Mouse (Mus musculus) forebrain, embryonic 13.5 days (tissue): ENCODE results near the gene Rfx8. TPM values are rescaled to one million over a fixed set of nuclear protein-coding genes. Genes with fewer than 3 reads are reported as not detected.

ENCODE experiments used
- ATAC-seq: fragments of 200-750 bp; cut with Nextera tagmentation; 2 replicates; pipeline ENCODE4 v1.8.0; 2017
- H3K27ac ChIP-seq: fragments of 300-500 bp; sonication (generic); 2 replicates; pipeline ENCODE4 v1.5.1; 2015; ENCODE audit warnings: inconsistent platforms, mild to moderate bottlenecking, moderate library complexity
- H3K27me3 ChIP-seq: fragments of 300-500 bp; sonication (generic); 2 replicates; pipeline ENCODE4 v1.6.1; 2015; ENCODE audit warnings: mild to moderate bottlenecking, inconsistent platforms
- H3K36me3 ChIP-seq: fragments of 300-500 bp; sonication (generic); 2 replicates; pipeline ENCODE4 v1.6.1; 2015; ENCODE audit warnings: mild to moderate bottlenecking, inconsistent platforms; ENCODE audit not compliant: poor library complexity, severe bottlenecking
- H3K4me1 ChIP-seq: fragments of 300-500 bp; sonication (generic); 2 replicates; pipeline ENCODE4 v1.6.1; 2015; ENCODE audit warnings: inconsistent platforms
- H3K4me2 ChIP-seq: fragments of 300-500 bp; sonication (generic); 2 replicates; pipeline ENCODE4 v1.6.1; 2015; ENCODE audit warnings: inconsistent platforms, mild to moderate bottlenecking, moderate library complexity
- H3K4me3 ChIP-seq: fragments of 300-500 bp; sonication (generic); 2 replicates; pipeline ENCODE4 v1.5.1; 2015; ENCODE audit warnings: mild to moderate bottlenecking, inconsistent platforms
- H3K9ac ChIP-seq: fragments of 300-500 bp; sonication (generic); 2 replicates; pipeline ENCODE4 v1.6.1; 2015; ENCODE audit warnings: mild to moderate bottlenecking, inconsistent platforms
- H3K9me3 ChIP-seq: fragments of 300-500 bp; sonication (generic); replicated peaks from 2 replicates; pipeline ENCODE4 v1.6.1; 2016; ENCODE audit warnings: inconsistent platforms
- WGBS: fragments of 180-500 bp; shearing (Covaris S2); methylation state at CpG from one replicate; pipeline ENCODE4 v1.1.7; 2015; 5-methylcytosine and 5-hydroxymethylcytosine counted together
- polyA plus RNA-seq: library from polyadenylated mRNA; unstranded; fragments of >200 nt; fragmentation: Nextera tagmentation; extraction: Ambion mirVana; gene quantifications from 2 replicates; pipeline ENCODE4 v1.2.1, GENCODE M21; 2015

Gene Rfx8
- polyA plus RNA-seq, 1 experiment from 2014 or later: 0.18 TPM

- H3K9ac ChIP-seq: no peak overlapping the region
- H3K36me3 ChIP-seq: no peaks in the 10 kb centered on the region
- no peaks in the 10 kb centered on the region for H3K9me3 ChIP-seq
- no peaks in the 10 kb centered on the region for H3K27me3 ChIP-seq
- no peak overlapping the region for H3K4me3 ChIP-seq
- H3K27ac ChIP-seq: no peak overlapping the region
- WGBS: 84% methylated on average over 13 of the region's 13 CpGs
- no peak overlapping the region for H3K4me2 ChIP-seq
- peaks cover 6% of the 10 kb centered on the region; the same call in 1 of the 2 replicates for H3K4me1 ChIP-seq
- no peak for ATAC-seq
Measured at GRCm38 (mm10) chr1:39754224-39754957, 33.6 kb upstream of the Rfx8 start.

- Histone ChIP-seq H3K4me3 (no peak overlapping the region), H3K9me3 (no peaks in the 10 kb centered on the region), H3K4me2 (no peak overlapping the region), H3K9ac (no peak overlapping the region), H3K4me1 (peaks cover 11% of the 10 kb centered on the region; the same call in 1 of the 2 replicates), H3K27me3 (no peaks in the 10 kb centered on the region), H3K36me3 (no peaks in the 10 kb centered on the region), H3K27ac (no peak overlapping the region)
- ATAC-seq: no peak
- 93% methylated on average over 6 of the region's 6 CpGs for WGBS
Measured at GRCm38 (mm10) chr1:39751537-39751936, 30.7 kb upstream of the Rfx8 start.

- no peak overlapping the region for H3K9ac ChIP-seq
- peak; percentile 67; the same call in 1 of the 2 replicates for ATAC-seq
- peaks cover 16% of the 10 kb centered on the region for H3K4me1 ChIP-seq
- H3K9me3 ChIP-seq: no peaks in the 10 kb centered on the region
- H3K4me2 ChIP-seq: no peak overlapping the region
- no peak overlapping the region for H3K4me3 ChIP-seq
- 17% methylated on average over 3 of the region's 3 CpGs for WGBS
- H3K27me3 ChIP-seq: no peaks in the 10 kb centered on the region
- no peaks in the 10 kb centered on the region for H3K36me3 ChIP-seq
- no peak overlapping the region for H3K27ac ChIP-seq
Measured at GRCm38 (mm10) chr1:39749664-39750063, 28.9 kb upstream of the Rfx8 start.

GRCm38 (mm10) chr1:39749214-39749613 is 28.4 kb upstream of the Rfx8 start:
- Histone ChIP-seq H3K4me1 (peaks cover 16% of the 10 kb centered on the region), H3K4me2 (no peak overlapping the region), H3K27ac (no peak overlapping the region), H3K27me3 (no peaks in the 10 kb centered on the region), H3K36me3 (no peaks in the 10 kb centered on the region), H3K4me3 (no peak overlapping the region), H3K9me3 (no peaks in the 10 kb centered on the region), H3K9ac (no peak overlapping the region)
- no peak for ATAC-seq
- 74% methylated on average over 1 of the region's 1 CpGs for WGBS

- H3K9me3 ChIP-seq: no peaks in the 10 kb centered on the region
- no peak overlapping the region for H3K4me2 ChIP-seq
- H3K27ac ChIP-seq: no peak overlapping the region
- H3K27me3 ChIP-seq: no peaks in the 10 kb centered on the region
- H3K9ac ChIP-seq: no peak overlapping the region
- ATAC-seq: no peak
- no peaks in the 10 kb centered on the region for H3K36me3 ChIP-seq
- no peak overlapping the region for H3K4me3 ChIP-seq
- H3K4me1 ChIP-seq: peaks cover 16% of the 10 kb centered on the region
- WGBS: 82% methylated on average over 6 of the region's 6 CpGs
Measured at GRCm38 (mm10) chr1:39748666-39749065, 27.9 kb upstream of the Rfx8 start.

GRCm38 (mm10) chr1:39746464-39746863 is 25.7 kb upstream of the Rfx8 start:
- Histone ChIP-seq H3K36me3 (no peaks in the 10 kb centered on the region), H3K27ac (no peak overlapping the region), H3K4me2 (no peak overlapping the region), H3K27me3 (no peaks in the 10 kb centered on the region), H3K9me3 (no peaks in the 10 kb centered on the region), H3K4me1 (peaks cover 16% of the 10 kb centered on the region), H3K4me3 (no peak overlapping the region), H3K9ac (no peak overlapping the region)
- ATAC-seq: no peak
- WGBS: 27% methylated on average over 7 of the region's 7 CpGs

GRCm38 (mm10) chr1:39740948-39741347 is 20.2 kb upstream of the Rfx8 start:
- H3K27me3 ChIP-seq: no peaks in the 10 kb centered on the region
- H3K4me2 ChIP-seq: no peak overlapping the region
- no peak for ATAC-seq
- 44% methylated on average over 7 of the region's 7 CpGs for WGBS
- no peak overlapping the region for H3K9ac ChIP-seq
- no peak overlapping the region for H3K4me3 ChIP-seq
- no peaks in the 10 kb centered on the region for H3K36me3 ChIP-seq
- no peaks in the 10 kb centered on the region for H3K9me3 ChIP-seq
- H3K4me1 ChIP-seq: 0 out of 2 replicates have a peak, but pooled peaks cover 6% of the 10 kb centered on the region
- no peak overlapping the region for H3K27ac ChIP-seq

- Histone ChIP-seq H3K27me3 (no peaks in the 10 kb centered on the region), H3K9ac (no peak overlapping the region), H3K4me1 (0 out of 2 replicates have a peak, but pooled peaks cover 6% of the 10 kb centered on the region), H3K36me3 (no peaks in the 10 kb centered on the region), H3K4me3 (no peak overlapping the region), H3K9me3 (no peaks in the 10 kb centered on the region), H3K4me2 (no peak overlapping the region), H3K27ac (no peak overlapping the region)
- ATAC-seq: no peak
- WGBS: 80% methylated on average over 4 of the region's 4 CpGs
Measured at GRCm38 (mm10) chr1:39740002-39740401, 19.2 kb upstream of the Rfx8 start.

- Histone ChIP-seq H3K27me3 (peaks cover 2% of the 10 kb centered on the region; the same call in 1 of the 2 replicates), H3K4me1 (peaks cover 8% of the 10 kb centered on the region), H3K36me3 (no peaks in the 10 kb centered on the region), H3K27ac (no peak overlapping the region), H3K9me3 (no peaks in the 10 kb centered on the region), H3K9ac (no peak overlapping the region), H3K4me3 (no peak overlapping the region), H3K4me2 (no peak overlapping the region)
- 39% methylated on average over 8 of the region's 8 CpGs for WGBS
- no peak for ATAC-seq
Measured at GRCm38 (mm10) chr1:39735927-39736604, 15.3 kb upstream of the Rfx8 start.

- Histone ChIP-seq H3K27me3 (peaks cover 2% of the 10 kb centered on the region; the same call in 1 of the 2 replicates), H3K4me1 (peaks cover 11% of the 10 kb centered on the region), H3K27ac (no peak overlapping the region), H3K4me2 (no peak overlapping the region), H3K4me3 (no peak overlapping the region), H3K36me3 (no peaks in the 10 kb centered on the region), H3K9me3 (no peaks in the 10 kb centered on the region), H3K9ac (no peak overlapping the region)
- no peak for ATAC-seq
- WGBS: 68% methylated on average over 2 of the region's 2 CpGs
Measured at GRCm38 (mm10) chr1:39735493-39735892, 14.7 kb upstream of the Rfx8 start.

GRCm38 (mm10) chr1:39734881-39735280 is 14.1 kb upstream of the Rfx8 start:
- Histone ChIP-seq H3K27ac (no peak overlapping the region), H3K4me3 (no peak overlapping the region), H3K4me1 (peaks cover 12% of the 10 kb centered on the region), H3K9me3 (no peaks in the 10 kb centered on the region), H3K9ac (no peak overlapping the region), H3K4me2 (no peak overlapping the region), H3K27me3 (peaks cover 5% of the 10 kb centered on the region), H3K36me3 (no peaks in the 10 kb centered on the region)
- ATAC-seq: no peak
- 95% methylated on average over 6 of the region's 6 CpGs for WGBS

- H3K36me3 ChIP-seq: no peaks in the 10 kb centered on the region
- no peak overlapping the region for H3K4me3 ChIP-seq
- no peak overlapping the region for H3K27ac ChIP-seq
- H3K27me3 ChIP-seq: peaks cover 11% of the 10 kb centered on the region
- no peak for ATAC-seq
- 92% methylated on average over 13 of the region's 13 CpGs for WGBS
- peaks cover 12% of the 10 kb centered on the region for H3K4me1 ChIP-seq
- no peak overlapping the region for H3K9ac ChIP-seq
- H3K4me2 ChIP-seq: no peak overlapping the region
- H3K9me3 ChIP-seq: no peaks in the 10 kb centered on the region
Measured at GRCm38 (mm10) chr1:39734311-39734710, 13.5 kb upstream of the Rfx8 start.
